Mouse (Mus musculus) spleen, adult 2 months (tissue): ENCODE measurements around the gene Arhgap28. TPM values are rescaled to one million over a fixed set of nuclear protein-coding genes. Genes with fewer than 3 reads are reported as not detected.

Source experiments
- DNase-seq, 2 experiments: peaks; one replicate each; pipeline versions ENCODE4 v3.0.0 to v3.0.0-alpha.2; 2012 to 2021; ENCODE audit warnings: low spot score in 2 of 2, low read depth in 1 of 2
- H3K27ac ChIP-seq: fragments of 200-500 bp; 2 replicates; pipeline ENCODE4 v1.5.1; 2012; ENCODE audit warnings: low read length, inconsistent platforms; ENCODE audit not compliant: insufficient read depth
- H3K27me3 ChIP-seq: fragments of 200-500 bp; 2 replicates; pipeline ENCODE4 v1.6.1; 2012; ENCODE audit warnings: mild to moderate bottlenecking, moderate library complexity, low read length, inconsistent platforms; ENCODE audit not compliant: control insufficient read depth, insufficient read depth
- H3K36me3 ChIP-seq: fragments of 200-500 bp; 2 replicates; pipeline ENCODE4 v1.6.1; 2012; ENCODE audit warnings: mild to moderate bottlenecking, low read length, inconsistent platforms; ENCODE audit not compliant: control insufficient read depth, insufficient read depth
- H3K4me1 ChIP-seq: fragments of 200-500 bp; 2 replicates; pipeline ENCODE4 v1.6.1; 2011; ENCODE audit warnings: inconsistent platforms; ENCODE audit not compliant: control insufficient read depth, insufficient read depth, insufficient read length
- H3K4me3 ChIP-seq: fragments of 200-500 bp; 2 replicates; pipeline ENCODE4 v1.5.1; 2011; ENCODE audit warnings: mild to moderate bottlenecking, inconsistent platforms; ENCODE audit not compliant: insufficient read depth, insufficient read length; ENCODE audit errors: extremely low read depth
- CTCF ChIP-seq: fragments of 200-500 bp; IDR thresholded peaks from 2 replicates; pipeline ENCODE4 v1.5.1; 2011; ENCODE audit warnings: mild to moderate bottlenecking, inconsistent platforms; ENCODE audit not compliant: insufficient read depth, insufficient read length, insufficient replicate concordance; ENCODE audit errors: extremely low read depth
- POLR2A ChIP-seq: fragments of 200-500 bp; IDR thresholded peaks from 2 replicates; pipeline ENCODE4 v1.6.1; 2011; ENCODE audit warnings: low read depth, low read length, inconsistent platforms
- WGBS: fragments of 180-500 bp; shearing (Covaris S2); methylation state at CpG from one replicate; pipeline ENCODE4 v1.1.7; 2018; 5-methylcytosine and 5-hydroxymethylcytosine counted together
- polyA plus RNA-seq: library from polyadenylated mRNA; depleted of rRNA; stranded (reverse); fragments of >200 nt; gene quantifications from 2 replicates; pipeline ENCODE4 v1.2.3, GENCODE M21; 2012

Gene Arhgap28
- polyA plus RNA-seq, 1 experiment = 1.1 TPM

- 14% methylated on average over 1 of the region's 1 CpGs for WGBS
These were observed 46.3 kb downstream of the Arhgap28 start for GRCm38 (mm10) chr17:67957603-67958002.

GRCm38 (mm10) chr17:67955876-67956690, 47.8 kb downstream of the Arhgap28 start:
- Histone ChIP-seq H3K27ac (no peak overlapping the region), H3K4me1 (no peaks in the 10 kb centered on the region), H3K27me3 (no peaks in the 10 kb centered on the region), H3K36me3 (no peaks in the 10 kb centered on the region), H3K4me3 (no peak overlapping the region)
- WGBS = 83% methylated on average over 10 of the region's 10 CpGs
- TF ChIP-seq POLR2A = no peak
- TF ChIP-seq CTCF = no peak
- no peak for DNase-seq

More at GRCm38 (mm10) chr17:67957603-67958002, 46.3 kb downstream of the Arhgap28 start:
- Histone ChIP-seq H3K4me3 (no peak overlapping the region), H3K27ac (no peak overlapping the region), H3K4me1 (no peaks in the 10 kb centered on the region), H3K27me3 (no peaks in the 10 kb centered on the region), H3K36me3 (no peaks in the 10 kb centered on the region)
- no peak for DNase-seq
- TF ChIP-seq CTCF (no peak), POLR2A (no peak)

GRCm38 (mm10) chr17:67954961-67955360, 49.0 kb downstream of the Arhgap28 start:
- H3K27ac ChIP-seq = no peak overlapping the region
- 87% methylated on average over 5 of the region's 5 CpGs for WGBS
- no peaks in the 10 kb centered on the region for H3K36me3 ChIP-seq
- H3K4me1 ChIP-seq = no peaks in the 10 kb centered on the region
- no peak for DNase-seq
- no peaks in the 10 kb centered on the region for H3K27me3 ChIP-seq
- TF ChIP-seq CTCF (no peak), POLR2A (no peak)
- H3K4me3 ChIP-seq = no peak overlapping the region

DNA sequence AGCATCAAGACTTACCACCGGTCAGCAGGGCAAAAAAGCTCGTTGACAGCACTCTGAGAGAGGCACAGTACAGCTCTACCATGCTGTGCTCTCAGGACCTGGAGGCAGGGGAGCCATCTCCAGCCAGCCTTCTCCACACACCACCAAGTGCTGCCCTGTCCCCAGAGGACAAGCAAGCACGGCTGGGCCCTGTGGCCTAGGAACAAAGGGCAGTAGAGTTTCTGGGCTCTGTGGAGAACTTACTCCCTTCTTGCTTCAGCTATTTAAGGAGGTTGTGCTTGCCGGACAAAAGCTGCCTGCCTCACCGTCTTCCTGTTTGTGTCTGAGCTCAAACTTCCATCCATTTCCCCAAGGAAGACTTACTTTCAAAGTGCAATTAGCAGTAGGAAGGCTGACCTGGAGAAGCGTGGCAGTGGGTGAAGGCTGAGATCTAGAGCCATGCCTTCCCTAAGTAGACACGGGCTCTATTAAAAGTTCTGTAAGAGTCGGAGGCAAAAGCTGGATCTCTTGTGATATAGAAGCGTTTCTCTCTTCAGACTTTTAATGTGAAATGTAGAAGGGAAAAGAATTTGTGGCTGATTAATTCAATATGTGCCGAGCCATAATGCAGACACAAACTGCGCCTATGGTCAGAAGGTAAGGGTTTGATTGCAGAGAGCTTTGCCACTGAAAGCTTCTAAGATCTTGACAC, 53.3 kb downstream of the Arhgap28 start:
- DNase-seq = no peak
- Histone ChIP-seq H3K27me3 (no peaks in the 10 kb centered on the region), H3K4me3 (no peak overlapping the region), H3K27ac (no peak overlapping the region), H3K4me1 (no peaks in the 10 kb centered on the region), H3K36me3 (no peaks in the 10 kb centered on the region)
- TF ChIP-seq CTCF = no peak
- WGBS = 58% methylated on average over 11 of the region's 11 CpGs

DNA sequence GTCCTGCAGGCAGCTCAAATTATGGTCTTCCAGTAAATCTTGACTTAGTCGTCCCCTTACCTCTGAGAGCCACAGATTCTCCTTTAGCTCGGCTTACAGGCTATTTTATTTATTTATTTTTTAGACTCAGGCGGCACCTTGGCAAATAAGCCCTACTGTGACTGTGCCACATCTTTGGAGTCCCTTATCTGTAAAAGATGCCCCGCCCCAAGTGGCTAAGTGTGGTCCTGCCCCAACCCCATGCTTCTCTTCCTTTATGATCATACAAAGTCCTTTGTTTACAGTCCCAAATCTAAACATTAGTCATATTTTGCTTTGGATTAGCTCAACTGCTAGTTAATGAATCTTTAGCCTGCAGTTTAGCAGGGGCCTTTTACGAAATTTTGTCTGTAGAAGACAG, 55.3 kb downstream of the Arhgap28 start:
- 80% methylated on average over 5 of the region's 5 CpGs for WGBS
- Histone ChIP-seq H3K27me3 (no peaks in the 10 kb centered on the region), H3K36me3 (no peaks in the 10 kb centered on the region), H3K27ac (no peak overlapping the region), H3K4me3 (no peak overlapping the region), H3K4me1 (no peaks in the 10 kb centered on the region)
- DNase-seq = no peak
- TF ChIP-seq CTCF (no peak), POLR2A (no peak)

DNA sequence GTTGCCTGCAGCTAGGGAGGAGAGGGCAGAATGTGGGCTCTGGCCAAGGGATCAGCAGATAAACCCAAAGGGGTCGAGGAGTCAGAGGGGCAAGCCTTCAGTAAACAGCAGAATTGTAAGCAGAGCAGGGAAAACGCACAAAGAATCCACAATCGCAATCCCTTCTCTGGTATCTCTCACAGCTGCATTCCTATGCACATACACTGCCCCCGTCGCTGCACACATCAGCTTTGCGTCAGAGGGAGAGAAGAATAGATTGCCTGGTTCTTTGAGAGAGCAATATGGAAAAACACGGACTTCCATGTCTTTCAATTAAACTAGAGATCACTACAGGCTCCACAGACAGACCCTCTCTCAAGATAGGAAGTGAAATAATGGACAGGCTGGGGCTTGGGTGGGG, 58.5 kb downstream of the Arhgap28 start:
- Histone ChIP-seq H3K27me3 (no peaks in the 10 kb centered on the region), H3K4me1 (no peaks in the 10 kb centered on the region), H3K27ac (no peak overlapping the region), H3K4me3 (no peak overlapping the region), H3K36me3 (no peaks in the 10 kb centered on the region)
- no peak for DNase-seq
- WGBS = 85% methylated on average over 7 of the region's 7 CpGs
- TF ChIP-seq POLR2A (no peak), CTCF (no peak)

GRCm38 (mm10) chr17:67944256-67944655, 59.7 kb downstream of the Arhgap28 start:
- WGBS = 86% methylated on average over 7 of the region's 7 CpGs
- no peaks in the 10 kb centered on the region for H3K27me3 ChIP-seq
- no peak for DNase-seq
- no peaks in the 10 kb centered on the region for H3K4me1 ChIP-seq
- no peak overlapping the region for H3K27ac ChIP-seq
- no peak for TF ChIP-seq POLR2A
- no peaks in the 10 kb centered on the region for H3K36me3 ChIP-seq
- no peak overlapping the region for H3K4me3 ChIP-seq
